Mouse (Mus musculus): ENCODE results near the gene B3galt5.

DNA sequence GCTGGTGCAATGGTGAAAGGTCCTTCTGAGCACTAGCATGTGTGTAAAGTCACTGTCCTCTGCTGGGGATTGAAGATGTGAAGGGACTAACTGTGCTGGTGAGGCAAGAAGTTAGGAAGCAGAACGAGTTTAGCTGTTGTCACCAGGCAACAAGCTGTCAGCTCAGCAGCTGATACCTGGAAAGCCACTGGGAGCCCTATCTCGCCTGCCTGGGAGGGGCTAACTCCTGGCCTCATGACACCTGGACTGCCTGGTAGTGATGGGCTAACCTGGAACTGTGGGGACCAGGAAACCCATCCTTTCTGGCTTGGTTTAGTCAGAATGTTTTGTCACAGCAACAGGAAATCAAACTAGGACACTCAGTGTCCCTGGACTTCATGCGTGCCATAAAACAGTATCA lies 41.0 kb downstream of the B3galt5 start:
- TF ChIP-seq CTCF (IDR thresholded peaks at IDR 0.05; ENCODE audit: low read depth), result no peak
- no peak for TF ChIP-seq EP300 (IDR thresholded peaks at IDR 0.05; ENCODE audit: low read depth)

All from heart, postnatal 0 days (tissue).